Mouse (Mus musculus): ENCODE results near the gene Morn4.

Morn4 gene

DNA sequence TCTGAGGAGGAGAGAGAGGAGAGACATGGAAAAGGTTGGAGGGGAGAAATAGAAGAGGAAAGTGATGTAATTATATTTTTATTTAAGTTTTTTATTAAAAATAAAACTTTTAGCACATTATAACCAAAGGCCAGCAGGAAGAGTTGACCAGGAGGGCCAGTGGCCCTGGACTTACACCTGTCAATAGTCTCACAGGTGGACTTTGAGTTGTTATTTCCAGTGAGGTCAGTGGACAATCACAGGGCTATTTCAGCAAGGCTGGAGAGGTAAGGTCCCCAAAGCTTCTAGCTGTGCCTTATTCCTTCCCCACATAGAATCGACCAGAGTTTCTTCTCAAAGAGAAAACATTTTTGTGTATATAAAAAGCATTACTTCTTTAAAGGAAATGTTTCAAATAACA is 35.9 kb downstream of the Morn4 start:
- in situ Hi-C loops (cut with MboI; ENCODE audit: unreplicated experiment in 2 of 2) = no loop called here

DNA sequence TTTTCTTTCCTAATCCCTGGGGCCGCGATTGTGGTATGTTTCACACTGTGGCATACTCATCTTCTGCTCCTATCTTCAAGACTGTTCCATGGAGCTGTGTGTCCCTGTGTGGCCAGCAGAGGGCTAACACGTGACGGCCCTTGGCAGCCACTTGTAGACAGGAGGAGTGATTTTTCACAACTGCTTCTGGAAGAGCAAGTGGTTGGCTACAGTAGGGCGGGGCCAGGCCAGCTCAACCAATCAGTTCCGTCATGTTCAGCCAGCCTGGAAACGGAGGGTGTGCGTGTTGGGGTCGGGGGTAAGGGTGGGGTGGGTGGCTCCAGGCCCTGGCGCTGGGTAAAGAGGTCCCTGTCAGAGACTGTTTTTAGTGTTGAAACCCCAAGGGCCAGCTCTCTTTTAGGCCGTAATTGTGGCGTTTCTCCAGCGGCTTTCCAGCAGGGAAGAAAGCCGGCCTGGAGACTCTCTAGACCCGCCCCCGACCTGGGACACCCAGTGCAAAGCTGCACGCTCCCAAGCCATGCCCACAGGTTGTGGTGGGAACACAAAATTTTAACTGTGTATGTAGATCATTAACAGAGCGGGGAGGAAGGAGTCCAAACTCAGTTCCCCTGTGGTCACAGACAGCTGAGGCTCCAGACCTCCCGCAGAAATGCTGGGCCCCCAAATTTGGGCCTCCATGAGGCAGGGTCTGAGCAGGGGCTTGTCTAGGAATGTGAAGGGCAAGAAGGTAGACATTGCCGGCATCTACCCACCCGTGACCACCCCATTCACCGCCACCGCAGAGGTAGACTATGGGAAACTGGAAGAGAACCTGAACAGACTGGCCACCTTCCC is 40.7 kb downstream of the Morn4 start, which contains the start of gene Hoga1:
Hoga1 (plus strand) TSS at position 342 of the 834 bp plus-strand sequence.
- in situ Hi-C loops (cut with MboI; ENCODE audit: unreplicated experiment in 2 of 2) = loop anchor here in 1 of 2 experiments (5.0 to 25.0 kb wide), 2 partner anchors 117 to 1367 kb away; partner anchors contain the start of gene Zfyve27

DNA sequence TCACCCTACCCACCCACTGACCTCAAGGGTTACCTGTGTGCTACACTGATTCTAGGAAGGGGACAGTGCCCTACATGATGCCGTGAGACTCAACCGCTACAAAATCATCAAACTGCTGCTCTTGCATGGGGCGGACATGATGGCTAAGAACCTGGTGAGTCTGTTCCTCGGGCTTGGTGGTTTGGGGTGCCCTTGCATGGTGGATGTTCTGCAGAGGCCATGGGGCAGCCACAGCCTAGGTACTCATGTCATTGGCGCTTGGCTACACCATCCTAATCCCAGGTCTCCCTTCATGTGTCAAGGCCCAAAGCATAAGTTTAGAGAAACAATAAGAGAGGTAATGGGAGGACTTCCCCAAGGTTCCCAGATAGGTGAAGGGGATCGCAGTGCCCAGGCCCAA is 42.2 kb downstream of the Morn4 start:
- in situ Hi-C loops (cut with MboI; ENCODE audit: unreplicated experiment in 2 of 2) = loop anchor here in 1 of 2 experiments (25.0 kb wide), 1 partner anchor 1368 kb away; no protein-coding TSS in a partner anchor

DNA sequence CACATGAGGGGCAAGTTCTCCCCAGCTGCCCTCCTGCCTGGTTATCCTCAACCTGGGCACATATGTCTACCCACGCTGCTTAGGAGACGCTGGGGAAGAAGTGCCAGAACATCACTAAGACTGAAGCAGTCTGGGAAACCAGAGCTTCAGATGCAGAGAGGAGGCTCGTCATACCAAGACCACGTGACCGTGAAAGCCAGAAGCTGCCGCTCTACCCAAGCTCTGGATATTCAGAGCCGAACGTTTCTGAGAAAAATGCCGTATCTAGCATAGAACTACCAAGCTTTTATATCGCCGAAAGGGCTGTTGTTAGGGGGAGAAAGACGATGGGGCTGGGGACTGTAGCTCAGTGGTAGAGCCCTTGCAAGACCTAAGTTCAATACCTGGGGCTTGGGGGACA is 47.8 kb downstream of the Morn4 start:
- in situ Hi-C loops (cut with MboI; ENCODE audit: unreplicated experiment in 2 of 2) = loop anchor here in 1 of 2 experiments (25.0 kb wide), 1 partner anchor 1374 kb away; no protein-coding TSS in a partner anchor

DNA sequence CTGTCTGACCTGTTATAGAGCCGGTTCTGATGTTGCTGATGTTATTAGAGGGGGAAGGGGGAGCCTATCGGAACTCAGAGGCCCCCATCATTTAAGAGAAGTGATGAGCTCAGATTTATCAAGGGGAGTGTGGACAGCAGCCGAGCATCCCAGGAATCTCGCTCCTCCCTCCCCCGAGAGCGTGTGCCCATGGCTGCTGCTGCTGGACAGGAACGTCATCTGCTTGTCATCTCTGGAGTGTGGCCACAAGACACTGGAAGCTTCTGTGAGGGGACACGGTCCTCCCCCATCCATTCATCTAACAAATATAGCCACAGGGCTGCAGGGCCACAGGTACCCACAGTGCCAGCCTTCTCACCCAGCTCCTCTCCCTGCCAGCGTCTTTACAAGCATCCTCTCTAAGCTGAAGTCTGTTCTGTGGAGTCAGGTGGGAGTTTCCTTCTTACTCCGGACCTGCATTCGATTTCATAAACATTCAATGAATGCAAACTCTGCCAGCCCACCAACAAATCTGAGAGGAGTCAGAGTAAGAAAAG is 48.9 kb downstream of the Morn4 start:
- in situ Hi-C loops (cut with MboI; ENCODE audit: unreplicated experiment in 2 of 2) = loop anchor here in 1 of 2 experiments (25.0 kb wide), 1 partner anchor 1375 kb away; no protein-coding TSS in a partner anchor

DNA sequence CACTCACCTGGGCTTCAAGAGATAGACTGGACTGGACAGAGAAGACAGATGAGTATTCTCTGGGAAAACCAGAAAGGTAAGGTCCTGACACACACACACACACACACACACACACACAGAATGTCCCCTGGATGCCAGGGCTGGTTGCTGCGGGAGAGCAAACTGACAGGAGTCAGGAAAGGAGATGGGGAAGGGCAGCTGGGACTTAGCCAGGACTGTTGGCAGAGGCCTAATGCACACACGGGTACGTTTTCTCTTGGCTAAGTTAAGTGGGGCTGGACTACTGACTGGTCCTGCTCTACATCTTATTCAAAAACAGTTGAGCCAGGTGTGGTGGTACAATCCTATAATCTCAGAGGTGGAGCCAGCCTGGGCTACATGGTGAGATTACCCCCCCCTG is 49.8 kb downstream of the Morn4 start:
- in situ Hi-C loops (cut with MboI; ENCODE audit: unreplicated experiment in 2 of 2) = loop anchor here in 1 of 2 experiments (25.0 kb wide), 1 partner anchor 1376 kb away; no protein-coding TSS in a partner anchor

DNA sequence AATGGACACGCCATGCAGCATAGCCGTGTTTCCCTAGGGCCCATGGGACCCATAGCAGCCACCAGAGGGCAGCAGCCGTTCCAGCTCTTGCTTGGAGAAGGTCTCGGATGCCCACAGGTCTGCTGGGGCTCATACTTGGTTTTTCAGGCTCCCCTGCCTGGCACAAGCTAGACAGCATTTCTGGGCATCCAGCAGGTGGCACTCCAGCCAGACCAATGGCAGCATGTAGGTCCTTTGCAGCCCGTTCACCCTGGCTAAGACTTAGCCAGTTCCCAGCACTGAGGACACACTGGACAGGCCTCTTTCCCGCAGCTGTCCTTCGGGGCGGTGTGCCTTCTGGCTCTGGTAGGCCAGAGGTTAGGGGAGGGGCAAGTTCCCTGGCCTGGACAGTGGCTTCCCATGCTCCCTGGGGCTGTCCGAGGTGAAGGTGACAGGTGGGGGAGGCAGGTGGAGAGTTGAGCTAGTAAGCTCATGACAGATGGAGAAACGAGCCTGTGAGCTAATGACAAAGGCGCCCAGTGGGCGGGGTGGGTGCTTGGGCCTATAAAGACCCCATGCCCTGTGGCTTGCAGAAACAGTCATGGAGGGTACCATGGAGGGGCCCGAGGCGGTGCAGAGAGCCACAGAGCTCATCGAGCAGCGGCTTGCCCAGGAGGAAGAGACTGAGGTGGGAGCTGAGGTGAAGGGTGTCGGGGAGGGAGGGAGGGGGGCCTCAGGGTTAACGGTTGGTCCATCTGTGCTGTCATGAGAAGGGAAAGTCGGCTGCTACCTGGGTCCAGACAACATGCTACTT is 50.5 kb downstream of the Morn4 start, which contains the start of gene Ankrd2:
Ankrd2 (plus strand) TSS at position 545 of the 793 bp plus-strand sequence.
- in situ Hi-C loops (cut with MboI; ENCODE audit: unreplicated experiment in 2 of 2) = loop anchor here in 1 of 2 experiments (25.0 kb wide), 1 partner anchor 1377 kb away; no protein-coding TSS in a partner anchor

DNA sequence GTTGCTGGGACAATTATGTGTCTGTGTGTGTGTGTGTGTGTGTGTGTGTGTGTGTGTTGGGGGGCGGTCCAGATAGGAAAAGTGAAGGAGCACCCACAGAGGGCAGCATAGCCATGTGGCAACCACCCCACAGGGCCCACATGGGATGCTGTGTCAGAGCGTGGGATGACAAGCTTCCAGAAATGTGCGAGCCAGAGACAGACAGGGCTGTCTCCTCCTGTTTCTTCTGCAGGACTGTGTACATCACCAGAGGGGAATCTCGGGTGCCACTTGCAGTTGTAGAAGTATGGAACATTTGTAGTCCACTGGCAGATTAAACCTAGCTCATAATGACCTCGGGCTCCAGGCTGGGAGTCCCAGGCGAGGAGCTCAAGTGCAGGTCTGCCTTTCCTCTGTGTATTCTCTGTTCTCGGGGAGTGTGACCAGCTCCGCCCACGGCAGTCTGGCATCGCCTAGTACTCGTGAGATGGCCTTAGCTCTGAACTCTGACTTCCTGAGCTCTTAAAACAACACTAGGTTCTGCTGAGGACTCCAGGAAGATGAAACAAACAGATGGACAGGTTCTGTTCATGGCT is 51.2 kb downstream of the Morn4 start:
- in situ Hi-C loops (cut with MboI; ENCODE audit: unreplicated experiment in 2 of 2) = loop anchor here (5.0 to 25.0 kb wide), 2 partner anchors 117 to 1377 kb away; no protein-coding TSS in a partner anchor

DNA sequence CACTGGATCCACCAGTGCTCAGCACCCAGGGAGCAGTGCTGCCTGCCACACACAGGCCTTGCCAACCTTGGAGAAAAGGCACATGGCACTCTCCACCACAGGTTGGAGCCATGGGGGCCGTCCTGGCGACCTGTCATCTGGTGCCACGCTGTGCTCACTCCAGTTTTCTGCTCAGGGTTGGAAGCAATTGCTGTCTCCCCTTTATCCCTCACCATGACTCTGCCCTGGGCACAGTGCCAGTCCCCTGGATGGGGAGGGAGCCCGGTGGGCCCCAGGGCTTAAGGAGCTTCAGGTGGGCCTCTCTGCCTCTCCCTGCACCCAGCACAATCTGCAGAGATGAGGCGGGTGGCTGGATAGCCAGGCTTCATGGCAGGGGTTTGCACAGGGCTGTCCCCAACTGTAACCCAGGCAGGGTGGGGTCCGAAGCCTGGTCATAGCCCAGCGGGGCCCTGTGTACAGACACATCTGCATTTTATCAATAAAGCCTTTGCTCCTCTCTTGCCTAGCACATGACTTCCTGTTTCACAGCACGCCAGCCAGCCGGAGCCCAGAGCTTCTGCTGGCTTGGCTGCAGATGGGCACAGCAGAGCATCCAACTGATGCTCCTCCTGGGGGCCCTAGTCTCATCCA is 51.9 kb downstream of the Morn4 start:
- in situ Hi-C loops (cut with MboI; ENCODE audit: unreplicated experiment in 2 of 2) = loop anchor here (5.0 to 25.0 kb wide), 2 partner anchors 118 to 1378 kb away; no protein-coding TSS in a partner anchor

DNA sequence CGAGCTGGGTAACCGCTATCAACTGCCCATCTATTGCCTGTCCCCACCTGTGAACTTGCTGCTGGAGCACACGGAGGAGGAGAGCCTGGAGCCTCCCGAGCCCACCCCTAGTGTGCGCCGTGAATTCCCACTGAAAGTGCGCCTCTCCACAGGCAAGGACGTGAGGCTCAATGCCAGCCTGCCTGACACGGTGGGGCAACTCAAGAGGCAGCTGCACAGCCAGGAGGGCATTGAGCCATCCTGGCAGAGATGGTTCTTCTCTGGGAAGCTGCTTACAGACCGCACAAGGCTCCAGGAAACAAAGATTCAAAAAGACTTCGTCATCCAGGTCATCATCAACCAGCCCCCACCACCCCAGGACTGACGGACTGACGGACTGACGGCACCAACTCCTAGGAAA is 52.5 kb downstream of the Morn4 start:
- in situ Hi-C loops (cut with MboI; ENCODE audit: unreplicated experiment in 2 of 2) = loop anchor here (5.0 to 25.0 kb wide), 2 partner anchors 119 to 1379 kb away; no protein-coding TSS in a partner anchor

DNA sequence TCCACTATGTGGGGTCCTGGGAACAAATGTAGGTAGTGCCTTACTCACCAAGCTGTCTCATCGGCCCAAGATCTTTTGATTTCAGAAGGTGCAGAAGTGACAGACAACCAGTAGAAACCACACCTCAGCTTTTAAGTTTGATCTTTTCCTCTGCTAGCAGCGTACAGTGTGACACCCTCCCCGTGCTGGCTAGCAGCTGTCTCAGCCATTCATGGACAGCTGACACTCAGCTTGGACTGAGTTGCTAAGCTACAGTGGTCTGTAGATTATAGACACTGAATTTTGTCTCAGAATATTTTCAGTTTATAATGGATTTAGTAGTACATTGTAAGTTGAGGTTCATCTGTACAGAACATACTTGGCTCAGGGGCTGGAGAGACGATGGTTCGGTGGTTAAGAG is 55.0 kb downstream of the Morn4 start:
- in situ Hi-C loops (cut with MboI; ENCODE audit: unreplicated experiment in 2 of 2) = loop anchor here (5.0 to 25.0 kb wide), 2 partner anchors 121 to 1381 kb away; no protein-coding TSS in a partner anchor

DNA sequence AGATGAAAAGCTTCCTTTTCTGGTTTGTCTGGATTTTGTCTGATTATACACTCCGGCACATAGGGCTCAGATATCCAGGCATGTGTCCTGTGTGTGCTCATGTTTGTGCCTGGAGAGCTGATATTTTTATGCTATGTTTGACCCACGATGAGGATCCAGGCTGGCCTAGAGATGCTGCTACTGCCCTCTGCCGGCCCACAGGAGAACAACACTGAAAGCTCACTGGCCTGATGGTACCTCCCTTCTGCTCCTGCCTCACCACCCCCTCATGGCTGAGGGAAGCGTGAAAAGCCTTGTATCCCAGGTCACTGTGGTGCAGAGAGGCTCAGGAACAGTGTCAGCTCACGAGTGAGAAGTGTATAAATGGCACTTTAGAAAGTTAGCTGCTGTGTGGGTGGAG is 60.0 kb downstream of the Morn4 start:
- in situ Hi-C loops (cut with MboI; ENCODE audit: unreplicated experiment in 2 of 2) = loop anchor here (10.0 to 25.0 kb wide), 4 partner anchors 211 to 1386 kb away; partner anchors contain the start of gene Arhgap19 (in 1 of the 2)
